Mouse (Mus musculus) embryo, embryonic 10.5 days (tissue): ENCODE measurements around the gene Gxylt1.
"Not testable (repeated sequence)": the region's sequence is repeated elsewhere in the genome, so short reads cannot be mapped to it uniquely, and the experiment has no call there.

Experiments used
- DNase-seq: peaks from one replicate; pipeline ENCODE4 v3.0.0-alpha.2; 2015; ENCODE audit warnings: low spot score

Gene Gxylt1

DNA sequence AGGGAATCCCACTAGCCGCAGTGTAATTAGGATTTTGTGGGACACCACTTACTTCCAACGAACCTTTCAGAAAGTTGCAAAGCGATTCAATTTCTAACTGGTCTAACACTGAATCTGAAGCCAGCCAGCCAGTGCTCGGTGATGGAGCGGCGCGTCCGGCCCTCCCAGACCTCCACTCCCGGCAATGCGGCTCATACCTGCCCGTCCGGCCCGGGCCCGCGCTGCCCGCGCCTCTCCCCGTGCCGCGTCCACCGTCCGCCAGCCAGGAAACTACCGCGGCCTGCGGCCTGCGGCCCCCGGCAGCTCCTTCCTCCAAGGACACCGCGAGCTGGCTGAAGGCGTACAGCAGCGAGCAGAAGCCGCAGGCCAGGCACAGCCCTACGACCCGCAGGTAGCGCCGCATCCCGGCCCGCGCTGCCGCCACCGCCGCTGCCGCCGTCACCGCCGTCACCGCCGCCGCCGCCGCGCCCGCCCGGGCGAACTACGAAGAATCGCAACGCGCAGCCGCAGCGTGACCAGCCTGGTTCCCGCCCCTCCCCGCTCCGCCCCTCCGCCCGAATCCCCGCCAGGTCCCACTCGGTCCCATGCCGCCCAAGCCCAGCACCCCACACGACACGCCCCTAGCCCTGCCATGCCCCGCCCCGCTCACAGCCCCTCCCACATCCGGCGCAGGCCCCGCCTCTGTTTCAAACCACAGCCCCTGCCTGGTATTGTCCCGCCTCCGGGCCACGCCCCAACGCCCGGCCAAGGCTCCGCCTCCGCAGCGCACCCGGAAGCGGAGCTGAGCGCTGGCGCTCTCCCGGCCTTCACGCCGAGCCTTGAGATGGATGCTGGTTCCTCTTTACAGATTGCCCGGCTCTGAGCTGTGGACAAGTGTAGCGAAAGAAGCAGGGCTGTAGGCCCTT, at the start of gene Gxylt1:
Gxylt1 (minus strand) TSS at position 501 of the 905 bp plus-strand sequence.
- peak; percentile 97 for DNase-seq

DNA sequence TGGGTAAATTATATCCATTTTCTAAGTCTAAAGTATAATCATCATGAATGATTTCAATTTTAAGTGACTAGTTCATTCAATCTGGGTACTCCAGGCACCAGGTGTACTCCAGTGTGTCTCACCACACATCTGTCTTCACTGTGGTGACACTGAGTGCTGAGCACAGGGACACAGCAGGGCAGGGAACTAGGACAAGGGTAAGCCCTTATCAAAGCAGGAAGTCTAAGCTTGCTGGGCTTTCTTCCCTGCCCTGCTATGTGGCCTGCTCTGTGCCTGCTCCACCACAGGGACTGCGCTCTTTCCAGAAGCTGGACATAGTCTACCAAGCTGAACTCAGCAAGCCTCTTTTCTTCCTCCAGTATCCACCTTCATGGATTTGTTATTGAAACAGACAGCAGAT, 43.8 kb upstream of the Gxylt1 start:
- DNase-seq, result no peak

DNA sequence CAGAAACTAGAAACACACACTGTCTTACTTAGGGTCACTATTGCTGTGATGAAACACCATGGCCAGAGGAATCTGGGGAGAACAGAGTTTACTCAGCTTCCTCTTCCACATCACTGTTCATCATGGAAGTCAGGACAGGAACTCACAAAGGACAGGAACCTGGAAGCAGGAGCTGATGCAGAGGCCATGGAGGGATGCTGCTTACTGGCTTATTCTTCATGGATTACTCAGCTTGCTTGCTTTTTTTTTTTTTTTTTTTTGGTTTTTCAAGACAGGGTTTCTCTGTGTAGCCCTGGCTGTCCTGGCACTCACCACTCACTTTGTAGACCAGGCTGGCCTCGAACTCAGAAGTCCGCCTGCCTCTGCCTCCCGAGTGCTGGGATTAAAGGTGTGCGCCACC, 35.3 kb upstream of the Gxylt1 start:
- not testable (repeated sequence) for DNase-seq

DNA sequence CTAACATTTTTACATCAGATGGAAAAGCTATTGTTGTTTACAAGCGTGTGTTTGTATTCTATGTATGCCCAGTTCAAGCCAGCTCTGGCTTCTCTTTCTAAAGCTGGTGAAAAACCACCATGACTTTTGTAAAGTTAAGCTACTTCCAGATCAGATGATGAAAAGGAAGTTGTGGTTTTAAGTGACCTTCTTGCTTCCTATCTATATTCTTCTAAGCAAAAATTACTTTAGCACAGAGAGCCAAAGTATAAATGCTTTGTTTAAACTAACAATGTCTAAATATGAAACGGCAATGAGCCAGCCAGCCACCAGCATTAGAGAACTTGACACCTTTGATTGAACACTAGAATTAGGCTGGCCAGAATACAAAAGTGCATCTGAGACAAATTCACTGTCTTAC, 23.2 kb upstream of the Gxylt1 start:
- no peak for DNase-seq

DNA sequence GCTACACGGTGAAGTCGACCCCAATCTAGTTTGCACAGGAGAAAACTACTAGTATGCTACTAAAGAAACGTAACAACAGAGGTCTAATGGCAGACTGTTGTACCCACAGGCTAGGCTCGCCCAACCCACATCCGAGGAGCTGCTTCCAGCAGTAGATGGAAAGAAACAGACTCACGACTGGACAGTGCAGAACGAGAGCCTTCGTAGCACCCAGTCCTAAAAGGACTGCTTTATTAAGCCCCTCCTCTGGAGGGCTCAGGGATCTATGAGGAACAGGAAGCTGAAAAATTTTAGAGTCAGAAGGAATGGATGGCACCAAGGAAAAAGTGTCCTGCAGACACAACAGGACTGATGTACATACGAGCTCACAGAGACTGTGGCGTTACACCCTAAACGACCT, 19.5 kb upstream of the Gxylt1 start:
- no peak for DNase-seq

DNA sequence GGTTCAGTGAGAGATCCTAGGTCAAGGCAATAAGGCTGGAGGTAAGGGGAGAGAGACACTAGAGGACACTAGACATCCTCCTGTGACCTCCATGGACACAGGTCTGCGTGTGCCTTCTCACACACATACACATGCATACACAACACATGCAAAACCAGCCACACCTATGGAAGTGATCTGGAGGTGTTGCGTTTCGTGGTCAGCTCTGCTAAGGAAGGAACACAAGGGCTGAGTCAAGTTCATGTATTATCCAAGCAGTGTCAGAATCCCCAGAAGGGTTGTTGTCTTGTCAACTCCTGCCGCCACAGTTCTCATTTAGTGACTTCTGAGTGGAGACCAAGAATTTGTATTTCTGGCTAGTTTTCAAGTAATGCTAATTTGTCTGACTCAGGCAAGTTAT, 13.3 kb upstream of the Gxylt1 start:
- DNase-seq, result no peak

DNA sequence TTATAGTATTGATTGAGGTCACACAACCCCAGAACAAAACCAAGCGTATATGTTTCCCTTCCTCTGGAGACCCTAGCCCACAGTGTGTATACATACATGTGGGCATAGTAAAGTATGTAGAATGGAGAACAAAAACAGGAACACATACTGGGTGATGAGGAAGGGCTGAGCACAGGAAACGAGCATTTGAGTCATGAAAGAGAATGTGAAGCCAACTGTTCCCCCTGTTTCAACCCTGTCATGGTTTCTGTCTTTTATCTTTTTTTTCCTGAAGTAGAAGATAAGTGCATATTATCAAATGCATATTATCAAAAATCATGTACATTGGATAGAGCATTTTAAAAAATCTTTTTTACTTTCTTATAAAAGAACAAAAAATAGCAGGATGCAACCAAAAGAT, 12.6 kb upstream of the Gxylt1 start:
- DNase-seq, result no peak

DNA sequence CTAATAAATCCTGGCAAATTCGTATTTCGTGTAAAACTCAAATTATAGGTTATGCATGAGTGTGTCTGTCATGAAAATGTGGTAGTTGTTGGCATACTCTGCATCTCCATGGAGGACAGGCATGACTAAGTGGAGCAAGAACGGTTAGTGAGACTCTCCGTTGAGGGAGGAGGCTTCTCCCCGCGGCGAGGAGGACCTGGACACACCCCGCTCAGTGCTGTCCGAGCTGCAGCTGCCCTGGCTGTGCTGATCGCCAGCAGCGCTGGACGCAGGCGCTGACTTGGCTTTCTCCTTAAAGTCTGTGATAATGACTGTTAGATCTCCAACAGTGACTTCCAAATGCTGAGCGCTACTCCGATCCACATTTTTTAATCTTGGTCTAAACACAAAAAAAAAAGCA, 10.3 kb upstream of the Gxylt1 start:
- DNase-seq, result no peak

DNA sequence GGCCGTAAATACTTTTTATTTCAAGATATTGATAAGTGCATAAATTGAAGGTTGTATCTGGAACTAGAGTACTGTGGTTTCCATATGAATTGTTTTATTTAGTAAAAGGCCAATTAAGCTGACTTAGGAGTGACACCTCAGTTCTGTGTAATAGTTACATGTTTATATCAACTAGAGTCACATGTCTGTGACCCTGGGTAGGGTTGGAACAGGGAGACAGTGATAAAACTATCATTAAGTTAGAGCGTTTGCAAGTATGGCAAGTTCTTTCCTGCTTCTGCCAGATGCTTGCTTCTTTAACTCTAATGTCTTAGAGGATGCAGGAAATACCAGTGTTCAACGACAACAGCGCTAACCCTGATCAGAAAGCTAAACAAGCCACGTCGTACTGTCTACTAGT, 9.3 kb upstream of the Gxylt1 start:
- no peak for DNase-seq

DNA sequence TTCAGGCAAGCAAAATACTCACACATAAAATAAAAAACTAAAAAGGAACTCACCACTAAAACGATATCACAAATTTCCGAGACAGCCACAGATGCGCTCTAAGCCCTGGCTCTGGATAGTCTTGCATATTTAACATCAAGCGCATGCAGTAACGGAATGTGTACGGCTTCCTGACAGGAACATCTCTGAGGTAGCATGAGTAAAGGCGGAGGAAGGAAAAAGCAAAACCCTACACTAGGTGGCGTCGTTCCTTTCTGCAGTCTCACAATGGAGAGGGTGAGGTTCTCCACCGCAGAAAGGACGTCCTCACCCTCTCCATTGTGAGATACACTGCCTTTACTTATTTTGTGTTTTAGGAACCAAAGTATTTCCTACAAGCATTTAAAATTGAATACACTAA, 8.4 kb upstream of the Gxylt1 start:
- peak; percentile 53 for DNase-seq

DNA sequence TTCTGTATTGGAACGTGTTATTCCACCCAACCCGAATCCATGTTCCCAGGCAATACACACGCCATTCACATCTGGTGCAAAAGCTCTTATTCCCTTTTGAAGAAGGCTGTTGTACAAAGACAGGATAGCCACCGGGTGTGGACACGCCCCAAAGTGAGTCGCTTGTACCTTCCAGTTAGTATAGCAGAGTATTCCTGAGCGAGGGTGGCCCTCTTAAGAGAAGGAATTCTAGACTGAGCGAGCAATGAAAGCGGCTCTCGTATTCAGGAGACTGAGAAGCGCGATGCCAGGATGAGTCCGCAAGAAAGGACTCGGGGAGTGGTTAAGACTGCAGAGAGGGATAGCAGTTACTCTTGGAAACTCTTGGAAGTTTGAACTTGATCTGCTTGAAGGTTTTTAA, 1.3 kb upstream of the Gxylt1 start:
- DNase-seq, result peak; percentile 62

DNA sequence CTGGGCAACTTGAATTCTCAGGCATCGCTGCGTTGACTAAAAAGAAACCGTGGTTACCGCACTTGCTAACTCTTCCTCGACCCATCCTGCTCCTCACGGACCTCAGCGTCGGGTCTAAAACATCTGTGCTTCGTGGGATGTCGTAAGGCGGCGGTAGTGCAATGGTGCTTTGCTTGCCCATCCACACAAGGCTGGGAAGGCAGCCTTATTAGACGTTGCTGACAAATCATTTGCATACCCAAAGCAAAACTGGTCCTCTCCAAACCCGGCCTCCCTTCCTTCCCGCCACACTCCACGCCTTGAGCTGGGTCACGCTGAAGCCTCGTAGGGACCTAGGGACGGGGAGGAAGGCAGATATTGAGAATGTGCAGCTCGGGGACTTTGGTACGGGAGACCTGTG, 644 bp upstream of the Gxylt1 start:
- DNase-seq, result peak; percentile 66

DNA sequence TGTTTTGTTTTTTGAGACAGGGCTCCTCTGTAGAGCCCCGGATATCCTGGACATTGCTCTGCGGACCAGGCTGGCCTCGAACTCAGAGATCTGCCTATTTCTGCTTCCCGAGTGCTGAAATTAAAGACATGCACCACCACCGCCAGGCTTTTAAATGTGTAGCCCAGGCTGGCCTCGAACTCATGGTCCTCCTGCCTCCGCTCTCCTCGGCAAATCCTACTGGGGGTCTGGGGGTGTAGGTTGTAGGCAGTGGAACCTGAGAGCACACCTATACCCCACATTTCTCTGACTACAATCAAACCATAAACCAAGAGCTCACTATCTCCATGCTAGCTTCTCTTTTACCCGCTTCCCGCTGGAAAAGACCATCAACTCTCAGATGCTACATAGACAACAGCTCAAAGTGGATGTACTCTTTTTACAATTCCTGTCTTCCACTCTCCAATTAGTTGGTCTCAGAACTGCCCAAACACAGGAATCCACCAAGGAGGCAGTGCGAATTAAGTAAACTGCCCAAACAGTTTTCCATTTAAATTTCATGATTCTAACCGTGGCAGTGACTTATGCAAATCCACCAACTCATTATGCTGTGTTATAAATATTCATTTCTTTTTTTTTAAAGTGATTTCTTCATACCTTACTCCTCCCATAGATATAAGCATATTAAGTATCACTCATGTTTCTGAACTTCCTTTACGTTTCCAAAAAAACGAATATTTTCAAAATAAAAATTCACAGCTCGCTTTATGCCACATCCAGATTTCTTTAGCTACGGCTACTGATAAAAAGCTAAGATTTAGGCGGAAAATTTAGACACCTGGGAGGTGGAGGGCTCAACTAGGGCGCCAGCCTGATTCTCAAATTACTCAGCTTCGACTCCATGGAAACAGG, 946 bp downstream of the Gxylt1 start:
- no peak for DNase-seq

DNA sequence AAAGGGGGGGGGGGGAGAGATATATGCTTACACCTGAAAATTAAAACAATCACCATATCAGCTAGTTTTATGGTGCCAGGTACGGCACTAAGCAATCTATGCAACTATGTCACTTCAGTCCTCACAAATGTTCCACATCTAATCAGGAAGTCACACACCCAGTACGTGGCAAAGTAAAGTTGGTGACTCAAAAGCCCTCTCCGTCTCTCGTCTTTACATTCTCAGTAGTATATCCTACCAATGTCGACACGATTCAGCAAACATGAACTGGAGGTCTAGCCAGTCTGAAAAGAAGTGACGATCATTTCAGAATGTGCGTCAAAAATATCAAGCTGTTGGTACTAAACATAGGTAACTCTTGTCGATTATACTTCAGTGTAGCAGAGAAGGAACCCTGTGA, 2.0 kb downstream of the Gxylt1 start:
- DNase-seq, result no peak

DNA sequence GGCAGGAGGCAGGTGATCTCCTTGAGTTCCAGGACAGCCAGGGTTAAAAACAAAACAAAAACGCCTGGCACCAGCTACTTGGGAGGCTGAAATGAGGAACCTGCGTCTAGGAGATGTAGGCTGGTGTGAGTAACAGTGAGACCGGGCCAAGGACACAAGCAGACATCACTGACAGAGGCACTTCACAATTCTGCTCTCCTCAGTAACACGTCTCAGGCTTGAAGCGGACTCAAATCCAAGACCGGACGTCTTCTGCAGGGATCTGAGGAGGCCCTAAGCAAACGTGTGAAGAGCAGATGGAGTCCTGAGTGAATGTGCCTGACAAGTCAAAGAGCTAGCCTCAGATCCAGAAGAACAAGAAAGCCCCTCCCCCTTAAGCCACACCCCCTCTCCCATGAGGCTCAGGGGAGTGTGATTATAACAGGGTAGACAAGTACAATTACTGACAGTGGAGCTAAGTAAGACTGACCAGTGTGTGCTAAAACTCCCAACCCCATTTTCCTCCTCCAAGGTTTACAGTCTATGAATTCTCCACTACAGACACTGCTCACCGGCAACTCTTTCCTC, 4.6 kb downstream of the Gxylt1 start:
- no peak for DNase-seq

DNA sequence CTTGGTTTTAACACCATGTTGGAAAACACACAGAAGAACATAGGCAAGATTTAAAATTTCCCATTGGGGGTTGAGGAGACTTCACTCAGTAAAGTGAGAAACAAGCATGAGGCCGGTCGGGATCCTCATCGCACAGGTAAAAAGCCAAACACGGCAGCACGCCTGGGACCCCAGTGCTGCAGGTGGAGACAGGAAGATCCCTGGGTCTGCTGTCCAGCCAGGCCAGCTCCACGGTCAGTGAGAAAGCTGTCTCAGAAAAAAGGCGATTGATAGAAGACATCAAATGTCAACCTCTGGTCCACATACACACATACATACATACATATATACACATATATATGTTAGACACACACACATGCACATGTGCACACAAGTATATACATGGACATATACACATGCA, 5.4 kb downstream of the Gxylt1 start:
- no peak for DNase-seq

DNA sequence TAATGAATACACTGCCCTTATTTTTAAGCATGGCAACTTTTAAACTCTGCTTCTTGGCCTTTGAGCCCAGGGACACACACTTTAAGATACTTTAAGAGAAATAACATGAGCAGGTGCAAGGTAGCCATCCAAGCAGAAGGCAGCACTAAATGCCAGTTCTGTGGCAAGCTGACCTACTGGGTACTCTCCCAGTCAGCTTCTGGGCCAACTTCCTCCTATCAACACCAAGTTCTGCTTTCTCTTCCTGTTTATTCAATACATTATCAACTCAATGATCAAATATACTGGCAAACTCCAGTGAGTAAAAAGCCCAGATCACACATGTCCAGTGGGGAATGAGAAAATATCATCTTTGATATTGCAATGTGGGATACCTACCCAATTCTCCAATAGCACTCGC, 7.0 kb downstream of the Gxylt1 start:
- DNase-seq, result no peak

DNA sequence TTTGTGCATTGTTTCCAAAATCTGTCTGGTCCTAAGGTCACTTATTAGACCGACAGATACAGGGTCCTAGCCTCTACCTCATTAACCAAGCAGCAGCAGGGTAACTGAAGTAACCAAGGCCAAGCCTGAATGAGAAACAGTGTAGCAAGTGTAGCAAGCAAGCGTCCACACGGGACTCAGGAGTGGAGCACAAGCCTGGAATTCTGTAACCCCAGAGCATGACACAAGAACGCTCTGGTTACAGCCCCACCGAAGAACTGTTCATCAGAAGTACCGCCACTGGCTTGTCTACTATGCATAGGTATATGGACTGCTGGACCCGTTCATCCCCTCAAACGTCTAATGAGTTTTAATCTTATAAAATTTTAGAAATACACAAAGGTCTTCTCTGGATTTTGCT, 7.5 kb downstream of the Gxylt1 start:
- no peak for DNase-seq

DNA sequence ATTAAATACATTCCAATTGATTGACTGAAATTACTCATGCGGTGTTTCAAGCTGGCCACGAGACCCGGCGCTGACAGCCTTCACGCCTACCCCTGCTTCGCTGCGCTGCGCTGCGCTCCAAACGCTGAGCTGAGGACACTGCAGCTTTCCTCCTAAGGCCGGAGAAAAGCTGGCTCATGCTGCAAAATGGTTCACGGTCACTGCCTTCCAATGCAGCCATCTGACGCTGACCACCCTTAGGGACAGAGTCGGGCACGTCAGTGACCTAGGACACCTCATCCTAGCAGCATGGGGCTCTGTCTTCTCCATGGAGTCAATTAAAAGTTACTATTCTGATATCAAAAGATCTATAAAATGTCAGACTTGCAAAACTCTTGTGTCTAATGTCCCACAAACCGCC, 8.6 kb downstream of the Gxylt1 start:
- DNase-seq, result no peak

DNA sequence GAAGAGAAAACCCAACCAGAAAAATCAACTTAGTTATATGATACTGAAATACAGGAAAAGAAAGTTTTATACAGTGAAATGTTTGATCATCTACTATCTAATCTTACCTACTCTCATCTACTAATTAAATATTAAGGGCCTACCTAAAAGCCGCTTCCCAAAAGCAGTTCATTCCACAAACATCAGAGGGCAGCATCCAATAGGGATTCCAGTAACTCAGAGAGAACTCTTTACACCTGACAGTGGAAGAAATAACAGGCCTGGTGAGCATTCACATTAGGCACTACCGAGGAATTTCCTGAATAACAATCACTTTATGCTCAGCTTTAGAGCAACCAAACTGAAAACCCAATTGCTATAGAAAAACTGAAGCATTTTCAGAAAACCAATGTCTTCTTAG, 9.3 kb downstream of the Gxylt1 start:
- peak; percentile 19 for DNase-seq

DNA sequence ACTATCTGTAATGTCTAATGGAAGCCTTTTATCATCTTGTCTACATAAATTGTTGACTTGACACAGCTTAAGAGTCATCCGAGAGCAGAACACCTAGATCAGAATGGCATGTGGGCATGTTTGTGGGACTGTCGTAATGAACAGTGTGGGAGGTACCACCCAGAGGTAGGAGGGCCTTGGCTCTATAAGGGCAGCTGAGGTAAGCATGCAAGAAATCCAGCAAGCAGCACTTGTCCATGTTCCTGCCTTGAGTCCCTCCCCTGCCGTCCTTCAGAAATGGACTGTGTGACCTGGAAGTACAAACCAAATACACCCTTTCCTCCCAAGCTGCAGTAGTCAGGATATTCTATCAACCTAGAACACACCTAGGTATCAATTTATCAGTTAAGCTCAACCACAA, 9.7 kb downstream of the Gxylt1 start:
- no peak for DNase-seq

DNA sequence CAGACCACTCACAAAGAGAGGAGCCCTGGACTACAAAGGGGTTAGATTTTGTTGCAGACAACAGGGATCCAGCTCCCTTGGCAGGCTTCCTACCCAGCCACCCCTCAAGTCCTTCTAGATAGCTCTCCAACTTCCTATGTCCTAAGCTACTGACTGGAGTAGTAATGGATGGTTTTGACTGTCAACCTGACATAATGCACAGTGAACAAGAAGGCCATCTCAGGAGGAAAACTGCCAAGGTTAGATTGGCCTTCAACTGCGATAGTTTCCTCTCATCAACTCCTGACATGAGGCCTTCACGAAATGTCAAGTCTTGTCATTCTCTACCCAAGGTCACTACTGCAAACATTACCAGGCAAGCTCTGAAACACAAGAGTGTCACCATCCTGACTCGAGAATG, 10.8 kb downstream of the Gxylt1 start:
- no peak for DNase-seq

DNA sequence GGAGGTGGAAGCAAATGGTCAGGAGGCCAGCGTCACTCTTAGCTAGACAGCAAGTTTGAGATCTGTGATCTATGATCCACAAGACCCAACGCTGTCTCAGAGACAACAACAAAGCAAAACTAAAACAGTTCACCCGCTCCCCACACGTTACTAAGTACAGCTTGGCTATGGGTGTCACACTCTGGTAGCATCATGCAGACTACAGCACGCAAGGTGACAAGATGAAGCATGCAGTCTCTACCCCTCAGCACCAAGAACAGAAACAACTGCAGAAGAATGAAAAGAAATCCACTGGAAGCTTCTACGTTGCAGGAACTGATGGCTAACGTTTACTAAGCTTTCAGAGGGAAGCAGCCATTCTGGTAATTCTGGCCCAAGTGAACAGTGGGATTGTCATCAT, 11.4 kb downstream of the Gxylt1 start:
- no peak for DNase-seq
